Mouse (Mus musculus) kidney, postnatal 0 days (tissue): ENCODE measurements at regions not wholly inside any gene's neighbourhood (a gene's known extent, or its start where the extent isn't known, plus 50 kb on each side); places are given as distances from the start of the nearest gene placed in this dataset.
A peak's percentile ranks its signal among the peaks of the same experiment; 100 is the strongest.

ENCODE experiments used
- ATAC-seq: fragments of 200-750 bp; cut with Nextera tagmentation; replicated peaks from 2 replicates; pipeline ENCODE4 v1.8.0; 2017; ENCODE audit warnings: low read depth, moderate number of reproducible peaks, moderate TSS enrichment, moderate library complexity; ENCODE audit not compliant: low FRiP score
- DNase-seq: peaks from one replicate; pipeline ENCODE4 v3.0.0-alpha.2; 2016; ENCODE audit warnings: low spot score
- H3K27ac ChIP-seq: fragments of 300-500 bp; sonication (generic); 2 replicates; pipeline ENCODE4 v1.5.1; 2014; ENCODE audit warnings: mild to moderate bottlenecking
- H3K27me3 ChIP-seq: fragments of 300-500 bp; sonication (generic); 2 replicates; pipeline ENCODE4 v1.6.1; 2014; ENCODE audit warnings: low read length, mixed read lengths; ENCODE audit not compliant: insufficient read depth
- H3K36me3 ChIP-seq: fragments of 300-500 bp; sonication (generic); 2 replicates; pipeline ENCODE4 v1.6.1; 2014; ENCODE audit warnings: low read length, mixed read lengths; ENCODE audit not compliant: insufficient read depth
- H3K4me1 ChIP-seq: fragments of 300-500 bp; sonication (generic); replicated peaks from 2 replicates; pipeline ENCODE4 v1.6.1; 2014; ENCODE audit warnings: antibody characterized with exemption, low read length, mixed read lengths; ENCODE audit not compliant: insufficient read depth
- H3K4me2 ChIP-seq: fragments of 300-500 bp; sonication (generic); 2 replicates; pipeline ENCODE4 v1.6.1; 2014; ENCODE audit warnings: mild to moderate bottlenecking, low read length, moderate library complexity, mixed read lengths
- H3K4me3 ChIP-seq: fragments of 300-500 bp; sonication (generic); replicated peaks from 2 replicates; pipeline ENCODE4 v1.5.1; 2014; ENCODE audit warnings: low read depth, low read length
- H3K9ac ChIP-seq: fragments of 300-500 bp; sonication (generic); 2 replicates; pipeline ENCODE4 v1.6.1; 2014; ENCODE audit warnings: low read depth, low read length
- H3K9me3 ChIP-seq: fragments of 300-500 bp; sonication (generic); replicated peaks from 2 replicates; pipeline ENCODE4 v1.6.1; 2016; ENCODE audit warnings: low read length, inconsistent platforms, mixed read lengths
- CTCF ChIP-seq: IDR thresholded peaks from 2 replicates; pipeline ENCODE4 v1.5.1; 2016; ENCODE audit warnings: antibody characterized with exemption, low read depth, mild to moderate bottlenecking, moderate library complexity
- WGBS: fragments of 180-500 bp; shearing (Covaris S2); extraction: QIAGEN DNeasy Blood & Tissue Kit; methylation state at CpG from one replicate; pipeline ENCODE4 v1.1.7; 2014; 5-methylcytosine and 5-hydroxymethylcytosine counted together

DNA sequence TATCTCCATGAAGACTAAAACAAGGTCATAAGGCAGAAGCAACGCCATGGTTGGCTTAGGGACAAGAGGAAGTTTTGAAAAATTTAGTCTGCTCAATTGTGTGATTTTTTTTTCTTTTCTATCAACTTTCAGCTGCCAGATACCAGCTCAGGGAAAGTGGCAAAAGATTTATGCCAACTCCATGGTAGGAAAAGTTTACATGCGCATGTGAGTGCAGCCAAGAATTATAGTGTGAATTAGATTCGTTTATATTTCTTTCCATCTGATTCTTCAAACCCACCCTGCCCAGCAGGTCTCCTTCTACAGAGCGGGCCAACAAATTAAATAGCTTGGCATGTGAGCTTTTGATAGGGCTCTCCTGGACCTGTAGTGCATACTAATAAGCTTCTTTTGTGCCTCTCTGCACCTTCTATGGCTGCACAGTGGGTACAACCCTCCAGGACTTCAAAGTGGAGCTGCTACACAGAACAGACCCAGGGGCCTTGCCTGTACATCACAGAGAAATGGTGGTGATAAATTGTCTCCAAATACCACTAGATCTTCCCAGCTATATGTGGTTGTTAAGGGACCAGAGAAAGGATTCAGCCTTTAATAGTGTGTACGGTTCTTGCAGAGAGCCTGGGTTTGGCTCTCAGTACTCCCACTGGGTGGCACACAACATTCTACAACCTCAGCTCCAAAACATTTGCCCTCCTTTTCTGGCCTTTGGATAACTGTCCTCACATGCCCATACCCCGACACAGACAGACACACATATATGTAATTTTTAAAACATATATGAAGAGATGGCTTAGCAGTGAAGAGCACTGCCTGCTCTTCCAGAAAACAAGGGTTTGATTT is 135.0 kb downstream of the Basp1 start:
- no peak overlapping the region for H3K4me2 ChIP-seq
- H3K27me3 ChIP-seq = no peaks in the 10 kb centered on the region
- no peak overlapping the region for H3K9ac ChIP-seq
- whole genome bisulfite sequencing = 75% methylated on average over 6 of the region's 6 CpGs
- no peak overlapping the region for H3K27ac ChIP-seq
- H3K36me3 ChIP-seq = no peaks in the 10 kb centered on the region
- no peak for TF ChIP-seq CTCF
- no peak overlapping the region for H3K4me3 ChIP-seq
- no peaks in the 10 kb centered on the region for H3K9me3 ChIP-seq
- DNase-seq (no peak), ATAC-seq (no peak)
- no peaks in the 10 kb centered on the region for H3K4me1 ChIP-seq

- H3K9ac ChIP-seq = no peak overlapping the region
- no peaks in the 10 kb centered on the region for H3K27me3 ChIP-seq
- no peaks in the 10 kb centered on the region for H3K4me1 ChIP-seq
- DNase-seq = peak; percentile 44
- H3K4me3 ChIP-seq = no peak overlapping the region
- H3K9me3 ChIP-seq = no peaks in the 10 kb centered on the region
- TF ChIP-seq CTCF = no peak
- WGBS = 42% methylated on average over 5 of the region's 5 CpGs
- H3K27ac ChIP-seq = no peak overlapping the region
- no peak for ATAC-seq
- H3K36me3 ChIP-seq = no peaks in the 10 kb centered on the region
- peak overlapping the region; percentile 19; the same call in 1 of the 2 replicates for H3K4me2 ChIP-seq
These were observed 137.3 kb downstream of the Basp1 start for GRCm38 (mm10) chr15:25276227-25276626.

- WGBS = 88% methylated on average over 5 of the region's 5 CpGs
- no peak for ATAC-seq
These were observed 141.7 kb downstream of the Basp1 start for GRCm38 (mm10) chr15:25271886-25272285.

DNA sequence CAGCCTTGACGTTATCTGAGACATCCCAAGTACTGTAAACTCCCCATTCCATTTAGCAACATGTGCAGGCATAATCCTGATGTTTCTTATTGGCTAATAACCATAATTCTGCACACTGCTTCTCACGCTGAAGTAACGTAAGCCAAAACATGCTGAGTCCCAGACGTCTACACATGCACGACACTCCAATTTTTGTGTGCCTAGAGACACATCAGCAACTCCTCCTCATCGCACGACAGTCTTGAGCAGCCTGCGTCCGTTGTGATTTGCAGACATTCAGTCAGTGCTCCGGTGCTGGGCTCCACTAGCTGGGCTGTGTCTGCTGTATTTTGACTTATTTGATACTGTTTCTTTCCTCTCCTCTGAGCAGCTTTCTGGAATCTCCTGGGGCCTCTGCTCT is 143.2 kb downstream of the Basp1 start:
- no peak overlapping the region for H3K4me2 ChIP-seq
- no peaks in the 10 kb centered on the region for H3K36me3 ChIP-seq
- H3K9me3 ChIP-seq = no peaks in the 10 kb centered on the region
- no peak for ATAC-seq
- no peak overlapping the region for H3K27ac ChIP-seq
- 62% methylated on average over 10 of the region's 10 CpGs for WGBS
- no peak overlapping the region for H3K4me3 ChIP-seq
- no peak for DNase-seq
- no peak for TF ChIP-seq CTCF
- no peaks in the 10 kb centered on the region for H3K27me3 ChIP-seq
- H3K9ac ChIP-seq = no peak overlapping the region
- no peaks in the 10 kb centered on the region for H3K4me1 ChIP-seq

More at GRCm38 (mm10) chr15:25271886-25272285, 141.7 kb downstream of the Basp1 start:
- no peak for TF ChIP-seq CTCF
- Histone ChIP-seq H3K4me3 (no peak overlapping the region), H3K27ac (no peak overlapping the region), H3K4me2 (no peak overlapping the region), H3K27me3 (no peaks in the 10 kb centered on the region), H3K9me3 (no peaks in the 10 kb centered on the region), H3K4me1 (no peaks in the 10 kb centered on the region), H3K36me3 (no peaks in the 10 kb centered on the region), H3K9ac (no peak overlapping the region)
- no peak for DNase-seq

DNA sequence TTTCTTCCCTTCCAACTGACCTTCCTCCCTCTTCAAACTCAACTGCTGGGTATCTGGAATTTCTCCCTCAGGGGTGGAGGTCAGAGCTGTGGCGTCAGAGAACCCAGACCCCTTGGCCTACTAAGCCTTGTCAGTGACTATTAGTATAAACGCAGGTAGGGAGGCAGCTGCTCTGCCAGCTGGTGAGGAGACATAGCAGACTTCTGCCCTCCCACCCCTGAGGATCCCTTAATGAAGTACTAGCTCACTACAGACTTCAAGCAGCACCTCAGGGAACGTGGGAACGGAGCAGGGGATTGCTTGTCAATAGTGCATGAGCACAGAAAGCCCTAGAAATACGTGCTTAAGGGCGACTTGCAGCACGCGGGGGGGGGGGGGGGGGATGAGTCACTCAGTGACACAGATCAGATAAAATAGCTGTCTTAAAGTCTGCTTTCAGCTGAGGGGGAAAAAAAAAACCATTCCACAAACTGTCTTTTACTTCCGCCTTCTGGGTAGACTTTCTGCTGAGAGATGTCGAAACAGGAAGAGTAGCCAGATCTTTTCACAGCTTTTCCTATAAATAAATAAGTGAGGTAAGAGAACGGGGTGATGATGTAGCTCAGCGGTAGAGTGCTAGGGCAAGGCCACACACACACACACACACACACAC is 144.1 kb downstream of the Basp1 start:
- TF ChIP-seq CTCF = no peak
- ATAC-seq (no peak; the same call in 1 of the 2 replicates), DNase-seq (peak; percentile 40)
- Histone ChIP-seq H3K4me2 (no peak overlapping the region), H3K36me3 (no peaks in the 10 kb centered on the region), H3K4me3 (no peak overlapping the region), H3K4me1 (no peaks in the 10 kb centered on the region), H3K9ac (no peak overlapping the region), H3K27me3 (no peaks in the 10 kb centered on the region), H3K27ac (no peak overlapping the region), H3K9me3 (no peaks in the 10 kb centered on the region)
- WGBS = 36% methylated on average over 12 of the region's 12 CpGs

DNA sequence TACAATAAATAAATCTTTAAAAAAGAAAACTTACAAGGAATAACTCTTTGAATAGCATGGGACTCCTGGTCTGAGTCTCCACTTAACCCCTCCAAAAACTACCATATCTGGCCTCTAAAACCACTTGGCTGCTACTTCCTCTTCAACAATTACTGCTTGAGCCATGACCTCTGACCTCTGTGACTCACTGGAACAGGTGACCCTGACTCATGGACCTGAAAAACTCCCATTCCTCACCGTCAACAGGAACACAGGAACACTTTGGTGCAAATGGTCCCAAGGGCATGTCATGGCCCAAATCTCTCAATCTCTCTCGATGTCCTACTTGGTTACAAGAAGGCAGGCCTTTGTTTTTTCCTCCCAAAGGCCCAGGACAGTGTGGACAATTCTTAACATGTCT is 145.1 kb downstream of the Basp1 start:
- Histone ChIP-seq H3K36me3 (no peaks in the 10 kb centered on the region), H3K4me2 (no peak overlapping the region), H3K9ac (no peak overlapping the region), H3K27ac (no peak overlapping the region), H3K4me1 (no peaks in the 10 kb centered on the region), H3K4me3 (no peak overlapping the region), H3K9me3 (no peaks in the 10 kb centered on the region), H3K27me3 (no peaks in the 10 kb centered on the region)
- no peak for TF ChIP-seq CTCF
- WGBS = 64% methylated on average over 2 of the region's 2 CpGs
- ATAC-seq (no peak), DNase-seq (no peak)
